Mouse (Mus musculus) hindbrain, embryonic 14.5 days (tissue): ENCODE results near the gene Mex3d. TPM values are rescaled to one million over a fixed set of nuclear protein-coding genes. Genes with fewer than 3 reads are reported as not detected.

Experiments used
- ATAC-seq: fragments of 200-750 bp; cut with Nextera tagmentation; 2 replicates; pipeline ENCODE4 v1.8.0; 2017; ENCODE audit warnings: moderate number of reproducible peaks, mild to moderate bottlenecking, moderate TSS enrichment, moderate library complexity; ENCODE audit not compliant: low FRiP score
- DNase-seq: peaks from one replicate; pipeline ENCODE4 v3.0.0-alpha.2; 2015; ENCODE audit warnings: low spot score
- H3K27ac ChIP-seq: fragments of 300-500 bp; sonication (generic); 2 replicates; pipeline ENCODE4 v1.5.1; 2014; ENCODE audit warnings: mild to moderate bottlenecking, moderate library complexity
- H3K27me3 ChIP-seq: fragments of 300-500 bp; sonication (generic); 2 replicates; pipeline ENCODE4 v1.6.1; 2014; ENCODE audit warnings: mild to moderate bottlenecking, low read length, mixed read lengths; ENCODE audit not compliant: control insufficient read depth, insufficient read depth
- H3K36me3 ChIP-seq: fragments of 300-500 bp; sonication (generic); replicated peaks from 2 replicates; pipeline ENCODE4 v1.6.1; 2014; ENCODE audit not compliant: control insufficient read depth, insufficient read depth
- H3K4me1 ChIP-seq: fragments of 300-500 bp; sonication (generic); replicated peaks from 2 replicates; pipeline ENCODE4 v1.6.1; 2014; ENCODE audit warnings: antibody characterized with exemption, low read length, mixed read lengths; ENCODE audit not compliant: control insufficient read depth, insufficient read depth
- H3K4me2 ChIP-seq: fragments of 300-500 bp; sonication (generic); replicated peaks from 2 replicates; pipeline ENCODE4 v1.6.1; 2014; ENCODE audit warnings: mild to moderate bottlenecking, moderate library complexity
- H3K4me3 ChIP-seq: fragments of 300-500 bp; sonication (generic); replicated peaks from 2 replicates; pipeline ENCODE4 v1.5.1; 2014; ENCODE audit warnings: mild to moderate bottlenecking, low read length
- H3K9ac ChIP-seq: fragments of 300-500 bp; sonication (generic); 2 replicates; pipeline ENCODE4 v1.6.1; 2014
- H3K9me3 ChIP-seq: fragments of 300-500 bp; sonication (generic); 2 replicates; pipeline ENCODE4 v1.6.1; 2016; ENCODE audit warnings: low read length; ENCODE audit not compliant: control insufficient read depth
- WGBS: fragments of 180-500 bp; shearing (Covaris S2); extraction: QIAGEN DNeasy Blood & Tissue Kit; methylation state at CpG from one replicate; pipeline ENCODE4 v1.1.7; 2014; 5-methylcytosine and 5-hydroxymethylcytosine counted together
- polyA plus RNA-seq: library from polyadenylated mRNA; unstranded; fragments of >200 nt; fragmentation: Nextera tagmentation; extraction: Ambion mirVana; gene quantifications from 2 replicates; pipeline ENCODE4 v1.2.1, GENCODE M21; 2014

Gene Mex3d
- polyA plus RNA-seq, 1 experiment from 2014 or later: 12.3 TPM

DNA sequence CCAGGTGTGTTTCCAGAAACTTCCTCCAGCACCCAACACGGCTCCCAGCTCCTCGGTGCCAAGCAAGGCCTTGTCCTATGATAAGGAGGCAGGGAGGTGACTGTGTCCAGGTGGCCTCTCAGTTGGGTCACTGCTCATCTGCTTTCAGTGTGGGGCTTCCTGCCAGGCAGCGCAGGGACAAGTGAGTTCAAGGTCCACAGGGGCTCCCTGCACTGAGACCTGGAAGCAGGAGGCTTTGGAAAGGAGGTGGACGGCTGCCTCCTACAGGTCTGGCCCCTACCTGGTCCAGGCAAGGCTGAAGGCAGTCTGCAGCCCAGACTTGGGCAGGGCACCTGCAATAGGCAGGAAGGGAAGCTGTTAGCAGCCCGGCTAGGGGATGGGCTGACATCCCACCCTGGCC, 5.2 kb upstream of the Mex3d start:
- Histone ChIP-seq H3K27me3 (no peaks in the 10 kb centered on the region), H3K36me3 (peaks cover 62% of the 10 kb centered on the region), H3K4me2 (no peak overlapping the region), H3K4me3 (no peak overlapping the region), H3K9me3 (no peaks in the 10 kb centered on the region), H3K9ac (no peak overlapping the region), H3K27ac (no peak overlapping the region), H3K4me1 (peaks cover 17% of the 10 kb centered on the region)
- ATAC-seq: no peak
- WGBS: 96% methylated on average over 5 of the region's 5 CpGs
- DNase-seq: no peak

DNA sequence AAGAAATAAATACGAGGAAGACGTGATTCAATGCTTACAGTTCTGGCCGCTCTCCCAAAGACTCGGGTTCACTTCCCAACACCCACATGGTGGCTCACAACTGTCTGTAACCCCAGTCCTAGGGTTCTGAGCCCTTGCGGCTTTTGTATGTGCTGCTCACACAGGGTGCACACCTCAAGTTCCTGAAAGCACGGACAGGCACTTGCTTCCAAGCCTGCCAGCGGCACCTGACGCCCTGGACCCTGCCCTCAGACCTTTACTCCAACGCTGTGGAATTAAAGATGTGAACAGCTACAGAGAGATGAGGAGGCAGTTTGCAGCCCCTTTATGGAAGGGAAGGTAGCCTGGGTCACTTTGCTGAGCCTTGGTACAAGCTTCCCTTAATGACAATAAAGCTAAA, 3.2 kb upstream of the Mex3d start:
- Histone ChIP-seq H3K4me1 (peaks cover 7% of the 10 kb centered on the region; the same call in 1 of the 2 replicates), H3K4me2 (no peak overlapping the region), H3K9ac (no peak overlapping the region), H3K27ac (no peak overlapping the region), H3K36me3 (peaks cover 53% of the 10 kb centered on the region), H3K9me3 (no peaks in the 10 kb centered on the region), H3K27me3 (no peaks in the 10 kb centered on the region), H3K4me3 (no peak overlapping the region)
- WGBS: 90% methylated on average over 9 of the region's 9 CpGs
- no peak for ATAC-seq
- no peak for DNase-seq

DNA sequence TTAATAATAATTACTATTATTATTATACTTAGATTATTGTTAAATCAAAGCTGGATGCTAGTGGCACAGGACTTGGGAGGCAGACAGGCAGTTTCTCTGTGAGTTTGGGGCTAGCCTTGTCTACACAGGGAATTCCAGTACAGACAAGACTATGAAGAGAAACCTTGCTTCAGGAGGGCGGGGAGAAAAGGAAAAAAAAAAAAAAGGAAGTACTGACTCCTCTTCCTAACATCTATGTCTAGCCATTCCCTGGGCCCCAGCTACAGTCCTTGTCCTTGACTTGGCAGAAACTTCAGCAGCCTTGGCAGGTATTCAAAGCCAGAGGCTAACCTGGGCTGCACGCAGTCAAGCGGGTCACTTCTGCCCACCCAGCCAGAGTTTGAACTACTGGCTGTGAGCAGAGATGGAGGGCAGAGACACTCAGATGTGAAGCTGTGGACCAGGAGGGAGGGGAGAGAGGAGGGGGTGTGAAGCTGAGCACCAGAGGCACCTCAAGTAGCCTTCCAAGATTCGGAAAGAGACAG, 1.8 kb upstream of the Mex3d start:
- WGBS: 86% methylated on average over 4 of the region's 4 CpGs
- Histone ChIP-seq H3K27me3 (no peaks in the 10 kb centered on the region), H3K4me1 (peaks cover 15% of the 10 kb centered on the region), H3K9me3 (no peaks in the 10 kb centered on the region), H3K27ac (no peak overlapping the region), H3K36me3 (peaks cover 47% of the 10 kb centered on the region), H3K4me3 (no peak overlapping the region), H3K9ac (no peak overlapping the region), H3K4me2 (no peak overlapping the region)
- DNase-seq (no peak), ATAC-seq (no peak)

DNA sequence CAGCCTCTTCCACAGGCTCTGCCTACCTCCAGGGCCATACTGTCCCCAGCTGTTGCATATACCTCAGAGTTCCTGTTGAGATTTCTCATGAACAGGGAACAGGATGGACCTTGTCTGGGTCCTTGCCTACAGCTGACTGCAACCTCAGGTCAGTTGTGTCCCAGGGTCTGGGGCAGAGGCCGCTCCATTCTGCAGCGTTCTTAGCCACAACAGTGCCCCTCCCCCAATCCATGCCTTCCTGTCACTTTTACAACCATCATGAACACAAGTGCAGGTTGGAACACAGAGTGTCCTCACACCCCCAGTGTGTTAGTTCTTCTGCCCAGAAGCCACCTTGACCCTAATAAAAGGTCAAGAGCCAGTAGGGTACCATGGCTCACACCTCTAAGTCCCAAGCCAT, 1.3 kb upstream of the Mex3d start:
- H3K27me3 ChIP-seq: no peaks in the 10 kb centered on the region
- H3K9me3 ChIP-seq: no peaks in the 10 kb centered on the region
- peaks cover 20% of the 10 kb centered on the region for H3K4me1 ChIP-seq
- H3K4me3 ChIP-seq: no peak overlapping the region
- no peak overlapping the region for H3K4me2 ChIP-seq
- 33% methylated on average over 2 of the region's 2 CpGs for WGBS
- no peak for DNase-seq
- H3K9ac ChIP-seq: no peak overlapping the region
- H3K36me3 ChIP-seq: peaks cover 47% of the 10 kb centered on the region
- no peak overlapping the region for H3K27ac ChIP-seq
- no peak for ATAC-seq

DNA sequence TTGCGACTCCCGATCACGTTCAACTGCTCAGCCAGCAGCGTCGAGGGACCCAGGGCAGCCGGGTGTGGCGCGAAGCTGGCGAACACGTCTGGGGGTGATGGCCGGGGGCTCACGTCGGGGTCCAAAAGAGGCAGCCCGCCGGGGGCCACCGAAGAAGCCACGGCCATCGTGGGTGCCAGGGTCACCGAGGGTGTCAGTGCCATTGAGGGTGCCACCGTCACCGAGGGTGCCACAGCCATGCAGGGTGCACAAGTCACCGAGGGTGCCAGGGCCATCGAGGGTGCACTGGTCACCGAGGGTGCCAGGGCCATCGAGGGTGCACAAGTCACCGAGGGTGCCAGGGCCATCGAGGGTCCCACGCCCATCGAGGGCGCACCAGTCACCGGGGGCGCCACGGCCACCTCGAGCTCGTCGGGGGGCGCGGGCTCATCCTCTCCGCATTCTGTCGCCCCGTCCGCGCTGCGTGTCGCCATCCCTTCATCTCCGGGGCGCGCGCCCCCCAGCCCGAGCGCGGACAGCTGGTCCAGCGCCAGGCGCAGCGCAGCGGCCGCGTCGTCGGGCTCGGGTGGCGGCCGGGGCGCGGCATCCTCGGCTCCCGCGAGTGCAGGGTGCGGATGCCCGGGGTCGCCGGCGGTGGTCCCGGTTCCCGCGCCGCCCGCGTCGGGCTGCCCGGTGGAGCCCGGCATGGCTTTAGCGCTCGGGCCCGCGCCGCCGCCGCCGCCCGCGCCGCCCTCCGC, 556 bp downstream of the Mex3d start:
- Histone ChIP-seq H3K4me1 (peaks cover 31% of the 10 kb centered on the region), H3K4me2 (peak overlapping the region; percentile 96), H3K27me3 (no peaks in the 10 kb centered on the region), H3K9ac (peak overlapping the region; percentile 99), H3K9me3 (no peaks in the 10 kb centered on the region), H3K36me3 (peaks cover 47% of the 10 kb centered on the region), H3K4me3 (peak overlapping the region; percentile 98), H3K27ac (peak overlapping the region; percentile 98)
- no peak for ATAC-seq
- no peak for DNase-seq
- under 1% methylated on average over 78 of the region's 94 CpGs for WGBS

DNA sequence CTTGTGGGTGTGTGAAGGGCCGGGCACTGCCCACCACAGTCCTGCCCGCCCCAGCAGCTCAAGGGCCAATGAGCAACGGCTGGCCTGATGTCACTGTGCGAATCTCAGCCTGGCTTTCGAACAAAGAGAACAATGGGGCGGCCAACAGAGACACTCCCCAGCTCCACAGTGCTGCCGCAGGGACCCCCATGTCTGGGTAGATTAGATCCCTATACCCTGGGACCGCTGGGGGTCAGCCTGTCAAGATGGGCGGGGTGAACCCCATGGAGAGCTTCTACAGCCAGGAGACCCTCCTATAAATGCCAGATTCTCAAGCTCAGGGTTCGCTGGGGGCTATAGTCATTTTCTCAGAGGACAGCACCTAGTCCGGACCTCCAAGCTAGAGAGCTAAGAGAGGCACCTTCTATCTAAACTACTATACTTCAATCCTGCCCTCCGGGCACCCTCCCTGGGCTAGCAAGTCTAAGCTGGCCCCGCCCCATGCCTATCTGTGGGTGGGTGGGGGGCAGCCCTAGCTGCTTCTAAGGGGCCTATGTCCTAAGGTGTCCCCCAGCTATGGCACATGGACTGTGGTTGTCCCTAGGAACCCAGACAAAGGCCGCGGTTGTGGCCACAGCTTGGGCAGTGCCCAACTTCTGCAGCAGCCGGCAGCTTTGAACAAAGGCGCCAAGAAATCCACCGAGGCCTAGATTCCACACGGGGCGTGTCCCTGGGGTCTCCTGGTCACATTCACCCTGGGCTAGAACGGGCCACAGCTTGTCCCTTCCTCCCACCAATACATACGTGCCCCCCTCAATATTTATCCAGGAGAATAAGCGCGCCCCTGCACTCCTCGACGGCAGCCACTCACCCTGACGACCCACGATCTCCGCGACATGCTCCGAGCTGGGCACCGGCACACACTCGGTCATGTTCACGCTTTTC, 1.4 kb downstream of the Mex3d start:
- H3K4me2 ChIP-seq: peak overlapping the region; percentile 96
- under 1% methylated on average over 34 of the region's 34 CpGs for WGBS
- peak overlapping the region; percentile 99 for H3K9ac ChIP-seq
- peak overlapping the region; percentile 98 for H3K4me3 ChIP-seq
- DNase-seq (peak; percentile 73), ATAC-seq (peak; percentile 69)
- H3K36me3 ChIP-seq: peaks cover 47% of the 10 kb centered on the region
- no peaks in the 10 kb centered on the region for H3K9me3 ChIP-seq
- H3K4me1 ChIP-seq: peaks cover 31% of the 10 kb centered on the region
- H3K27ac ChIP-seq: peak overlapping the region; percentile 98
- H3K27me3 ChIP-seq: no peaks in the 10 kb centered on the region

DNA sequence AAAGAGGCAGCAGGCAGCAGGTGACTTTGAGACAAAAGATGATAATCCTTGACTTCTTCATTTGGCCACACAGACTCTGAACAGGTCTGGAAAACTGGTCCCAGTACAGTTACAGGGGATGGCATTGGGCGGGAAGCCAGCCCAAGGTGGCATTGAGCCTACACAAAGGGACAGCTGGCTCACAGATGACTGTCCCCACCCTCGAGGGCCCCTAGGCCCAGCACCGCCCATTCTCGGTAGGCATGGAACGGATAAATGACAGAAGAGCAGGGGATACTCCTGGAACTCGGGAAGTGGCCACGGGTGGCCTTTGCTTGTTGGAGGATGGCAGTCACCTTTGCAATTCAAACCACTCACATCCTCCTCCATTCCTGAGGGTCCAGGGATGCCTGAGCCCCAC, 2.1 kb downstream of the Mex3d start:
- no peak for ATAC-seq
- Histone ChIP-seq H3K9me3 (no peaks in the 10 kb centered on the region), H3K4me3 (peak overlapping the region; percentile 98), H3K4me2 (peak overlapping the region; percentile 96), H3K27ac (peak overlapping the region; percentile 98), H3K4me1 (peaks cover 31% of the 10 kb centered on the region), H3K27me3 (no peaks in the 10 kb centered on the region), H3K9ac (peak overlapping the region; percentile 99), H3K36me3 (peaks cover 46% of the 10 kb centered on the region)
- 4% methylated on average over 7 of the region's 7 CpGs for WGBS
- DNase-seq: peak; percentile 36

DNA sequence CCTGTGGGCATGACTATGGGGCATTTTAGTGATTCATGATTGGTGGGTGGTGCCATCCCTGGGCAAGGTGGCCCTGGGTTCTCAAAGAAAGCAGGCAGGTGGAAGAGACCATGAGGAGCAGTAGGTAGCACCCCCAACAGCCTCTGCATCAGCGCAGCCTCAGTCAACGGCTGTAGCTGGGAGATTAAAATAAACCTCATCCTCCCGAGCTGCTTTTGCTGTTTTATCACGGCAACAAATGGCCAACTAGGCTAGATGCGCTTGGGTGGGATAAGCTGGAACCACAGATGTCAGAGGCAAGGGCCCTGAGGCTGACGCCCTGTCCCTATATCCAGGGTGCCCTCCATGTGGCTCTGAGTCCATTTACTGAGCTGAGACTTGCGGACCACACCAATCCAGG, 2.8 kb downstream of the Mex3d start:
- H3K4me2 ChIP-seq: peak overlapping the region; percentile 96
- peak overlapping the region; percentile 99 for H3K9ac ChIP-seq
- no peaks in the 10 kb centered on the region for H3K9me3 ChIP-seq
- H3K27me3 ChIP-seq: no peaks in the 10 kb centered on the region
- peak overlapping the region; percentile 98 for H3K27ac ChIP-seq
- DNase-seq (no peak), ATAC-seq (no peak)
- WGBS: 47% methylated on average over 7 of the region's 7 CpGs
- H3K4me3 ChIP-seq: peak overlapping the region; percentile 98
- H3K4me1 ChIP-seq: peaks cover 31% of the 10 kb centered on the region
- H3K36me3 ChIP-seq: peaks cover 52% of the 10 kb centered on the region

DNA sequence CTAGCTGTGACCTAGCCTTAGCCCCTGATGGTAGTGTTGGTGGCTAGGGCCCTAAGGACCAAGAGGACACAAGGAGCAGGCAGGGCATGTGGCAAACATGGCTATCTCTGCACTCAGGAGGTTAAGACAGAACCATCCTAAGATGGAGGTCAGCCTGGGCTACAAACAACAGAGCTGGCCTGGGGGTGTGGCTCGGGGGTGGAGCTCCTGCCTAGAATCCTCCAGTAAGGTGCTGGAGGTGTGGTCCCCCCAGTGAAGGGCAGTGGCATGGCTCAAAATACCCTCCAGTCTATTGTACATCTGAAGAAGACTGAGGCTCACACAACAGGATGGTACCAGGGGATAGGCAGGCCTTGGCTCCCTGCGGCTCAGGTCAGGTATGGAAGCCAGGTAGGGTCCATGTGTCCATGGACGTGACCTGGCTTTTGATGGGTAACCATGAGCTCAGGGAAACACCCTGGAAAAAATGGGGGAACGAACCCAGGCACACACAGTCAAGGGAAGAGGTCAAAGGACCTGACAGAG, 3.3 kb downstream of the Mex3d start:
- Histone ChIP-seq H3K9ac (peak overlapping the region; percentile 99), H3K9me3 (no peaks in the 10 kb centered on the region), H3K4me2 (peak overlapping the region; percentile 96), H3K36me3 (peaks cover 56% of the 10 kb centered on the region), H3K27ac (peak overlapping the region; percentile 44; the same call in 1 of the 2 replicates), H3K27me3 (no peaks in the 10 kb centered on the region), H3K4me3 (peak overlapping the region; percentile 98), H3K4me1 (peaks cover 31% of the 10 kb centered on the region)
- WGBS: 81% methylated on average over 4 of the region's 4 CpGs
- ATAC-seq (no peak), DNase-seq (no peak)
